Mouse (Mus musculus): ENCODE results near the gene Gm13305. TPM values are rescaled to one million over a fixed set of nuclear protein-coding genes. Genes with fewer than 3 reads are reported as not detected.
A peak's percentile ranks its signal among the peaks of the same experiment; 100 is the strongest.
"Not testable (repeated sequence)": the region's sequence is repeated elsewhere in the genome, so short reads cannot be mapped to it uniquely, and the experiment has no call there.

Gene Gm13305
- polyA plus RNA-seq (2015; fragmentation: Nextera tagmentation; extraction: Ambion mirVana) = 0.59 TPM in 1 of 2 replicates, not detected in the other

DNA sequence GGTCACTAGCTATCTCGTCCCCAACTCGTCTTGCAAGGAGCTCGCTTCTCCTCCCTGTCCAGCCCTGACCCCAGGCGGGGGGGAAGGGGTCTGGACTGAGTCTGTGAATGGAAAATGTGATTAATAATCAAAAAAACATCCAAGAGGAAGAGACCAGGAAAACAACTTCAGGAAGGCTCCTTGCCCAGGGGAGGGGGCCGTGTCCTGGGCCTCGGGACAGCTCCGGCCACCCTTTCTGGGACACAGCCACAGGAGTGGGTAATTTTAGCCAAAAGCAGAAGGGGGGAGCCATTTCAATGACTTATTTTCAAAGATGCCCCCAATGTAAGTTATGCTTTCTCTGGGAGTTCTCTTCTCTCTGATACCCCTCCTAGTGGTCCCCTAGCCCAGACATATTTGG is at the start of gene Gm13305:
Gm13305 (minus strand) TSS at position 101 of the 400 bp plus-strand sequence.
- H3K27ac ChIP-seq (ENCODE audit: low read length); H3K36me3 ChIP-seq (ENCODE audit: insufficient read depth, low read length); H3K9ac ChIP-seq (replicated peaks; ENCODE audit: low read length); H3K4me2 ChIP-seq (replicated peaks; ENCODE audit: low read depth, low read length); H3K4me1 ChIP-seq (ENCODE audit: insufficient read depth, low read length); H3K4me3 ChIP-seq (ENCODE audit: low read length); H3K9me3 ChIP-seq (ENCODE audit: low read length); ATAC-seq (ENCODE audit: low FRiP score, low TSS enrichment); H3K27me3 ChIP-seq (ENCODE audit: insufficient read depth, low read length): not testable (repeated sequence)
- WGBS = no CpG with 5 or more reads among the region's 7 CpGs

DNA sequence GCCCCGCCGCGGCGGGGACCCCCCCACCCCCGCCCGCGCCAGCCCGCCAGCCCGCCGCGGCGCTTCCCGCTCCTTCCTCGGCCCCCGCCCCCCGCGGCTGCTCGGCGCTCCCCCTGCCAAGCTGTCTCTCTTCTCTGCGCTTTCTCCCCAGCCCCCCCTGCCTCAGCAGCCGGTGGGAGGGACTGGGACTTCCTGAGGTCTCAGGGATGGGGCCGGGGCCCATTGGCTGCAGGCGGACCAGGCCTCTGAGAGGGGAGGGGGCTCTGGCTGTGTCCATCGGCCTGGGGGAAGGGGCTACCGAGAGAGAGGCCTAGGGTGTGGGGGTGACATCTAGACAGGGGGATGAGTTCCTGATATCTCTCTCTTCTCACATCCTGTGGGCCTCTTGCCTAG is 16.6 kb upstream of the Gm13305 start:
- H3K27me3 ChIP-seq (ENCODE audit: insufficient read depth, low read length); H3K36me3 ChIP-seq (ENCODE audit: insufficient read depth, low read length); H3K9me3 ChIP-seq (ENCODE audit: low read length); H3K4me1 ChIP-seq (ENCODE audit: insufficient read depth, low read length); H3K4me2 ChIP-seq (replicated peaks; ENCODE audit: low read depth, low read length); H3K27ac ChIP-seq (ENCODE audit: low read length); H3K4me3 ChIP-seq (ENCODE audit: low read length); H3K9ac ChIP-seq (replicated peaks; ENCODE audit: low read length): not testable (repeated sequence)
- peak; percentile 79 for ATAC-seq (ENCODE audit: low FRiP score, low TSS enrichment)
- WGBS = no CpG with 5 or more reads among the region's 25 CpGs

GRCm38 (mm10) chr4:42184324-42184979 is 16.0 kb upstream of the Gm13305 start:
- H3K4me2 ChIP-seq (replicated peaks; ENCODE audit: low read depth, low read length); H3K9ac ChIP-seq (replicated peaks; ENCODE audit: low read length); H3K27ac ChIP-seq (ENCODE audit: low read length); H3K4me3 ChIP-seq (ENCODE audit: low read length); H3K9me3 ChIP-seq (ENCODE audit: low read length); H3K36me3 ChIP-seq (ENCODE audit: insufficient read depth, low read length); H3K4me1 ChIP-seq (ENCODE audit: insufficient read depth, low read length); H3K27me3 ChIP-seq (ENCODE audit: insufficient read depth, low read length): not testable (repeated sequence)
- peak; percentile 54 for ATAC-seq (ENCODE audit: low FRiP score, low TSS enrichment)
- WGBS = no CpG with 5 or more reads among the region's 58 CpGs

GRCm38 (mm10) chr4:42183234-42184197 is 15.1 kb upstream of the Gm13305 start:
- H3K4me2 ChIP-seq (replicated peaks; ENCODE audit: low read depth, low read length); H3K36me3 ChIP-seq (ENCODE audit: insufficient read depth, low read length); H3K9me3 ChIP-seq (ENCODE audit: low read length); H3K4me3 ChIP-seq (ENCODE audit: low read length); ATAC-seq (ENCODE audit: low FRiP score, low TSS enrichment); H3K27me3 ChIP-seq (ENCODE audit: insufficient read depth, low read length); H3K4me1 ChIP-seq (ENCODE audit: insufficient read depth, low read length); H3K27ac ChIP-seq (ENCODE audit: low read length); H3K9ac ChIP-seq (replicated peaks; ENCODE audit: low read length): not testable (repeated sequence)
- WGBS = no CpG with 5 or more reads among the region's 31 CpGs

- H3K27ac ChIP-seq (ENCODE audit: low read length); H3K4me3 ChIP-seq (ENCODE audit: low read length); H3K27me3 ChIP-seq (ENCODE audit: insufficient read depth, low read length); H3K9me3 ChIP-seq (ENCODE audit: low read length); ATAC-seq (ENCODE audit: low FRiP score, low TSS enrichment); H3K4me2 ChIP-seq (replicated peaks; ENCODE audit: low read depth, low read length); H3K36me3 ChIP-seq (ENCODE audit: insufficient read depth, low read length); H3K4me1 ChIP-seq (ENCODE audit: insufficient read depth, low read length); H3K9ac ChIP-seq (replicated peaks; ENCODE audit: low read length): not testable (repeated sequence)
- WGBS = no CpG with 5 or more reads among the region's 4 CpGs
Measured at GRCm38 (mm10) chr4:42178243-42178642, 9.8 kb upstream of the Gm13305 start.

- H3K9ac ChIP-seq (replicated peaks; ENCODE audit: low read length); H3K36me3 ChIP-seq (ENCODE audit: insufficient read depth, low read length); H3K27me3 ChIP-seq (ENCODE audit: insufficient read depth, low read length); H3K4me1 ChIP-seq (ENCODE audit: insufficient read depth, low read length); H3K9me3 ChIP-seq (ENCODE audit: low read length); H3K4me2 ChIP-seq (replicated peaks; ENCODE audit: low read depth, low read length); H3K27ac ChIP-seq (ENCODE audit: low read length); ATAC-seq (ENCODE audit: low FRiP score, low TSS enrichment); H3K4me3 ChIP-seq (ENCODE audit: low read length): not testable (repeated sequence)
- no CpG with 5 or more reads among the region's 9 CpGs for WGBS
Measured at GRCm38 (mm10) chr4:42153136-42153535, 15.3 kb downstream of the Gm13305 start, which contains the start of gene Gm13306. Gene Gm13306 (plus strand): TSS chr4:42153436.

DNA sequence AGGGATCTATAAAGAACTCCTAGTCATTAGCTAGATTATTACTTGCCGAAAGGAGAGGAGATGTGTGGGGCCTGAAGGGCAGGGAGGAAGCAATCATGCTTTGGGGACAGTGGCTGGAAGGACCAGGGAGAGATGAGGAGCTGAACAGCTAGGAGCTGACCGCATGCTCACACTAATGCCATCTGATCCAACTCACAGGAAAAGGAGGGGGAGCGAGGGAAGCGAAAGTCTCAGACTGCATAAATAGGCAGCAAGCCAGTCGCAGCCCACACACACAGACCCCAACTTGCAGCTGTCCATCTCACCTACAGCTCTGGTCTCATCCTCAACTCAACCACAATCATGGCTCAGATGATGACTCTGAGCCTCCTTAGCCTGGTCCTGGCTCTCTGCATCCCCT is 53.9 kb downstream of the Gm13305 start, which contains the start of gene Gm13304:
Gm13304 (plus strand) TSS at position 301 of the 400 bp plus-strand sequence.
- no CpG with 5 or more reads among the region's 5 CpGs for WGBS
- H3K4me3 ChIP-seq (ENCODE audit: low read length); H3K27ac ChIP-seq (ENCODE audit: low read length); H3K36me3 ChIP-seq (ENCODE audit: insufficient read depth, low read length); ATAC-seq (ENCODE audit: low FRiP score, low TSS enrichment); H3K27me3 ChIP-seq (ENCODE audit: insufficient read depth, low read length); H3K4me1 ChIP-seq (ENCODE audit: insufficient read depth, low read length); H3K4me2 ChIP-seq (replicated peaks; ENCODE audit: low read depth, low read length); H3K9me3 ChIP-seq (ENCODE audit: low read length); H3K9ac ChIP-seq (replicated peaks; ENCODE audit: low read length): not testable (repeated sequence)

Other genes with a start within 250 kb of the Gm13305 start
- 2.0 and 2.2 TPM in 2 replicates for gene Gm20878, start 227.0 kb downstream of the Gm13305 start, polyA plus RNA-seq (2015; fragmentation: Nextera tagmentation; extraction: Ambion mirVana)
- 0.30 and 0.34 TPM in 2 replicates for gene Fam205a4, start 202.5 kb downstream of the Gm13305 start, polyA plus RNA-seq (2015; fragmentation: Nextera tagmentation; extraction: Ambion mirVana)
- 0.10 TPM in 1 of 2 replicates, not detected in the other for gene Gm21093, start 133.9 kb downstream of the Gm13305 start, polyA plus RNA-seq (2015; fragmentation: Nextera tagmentation; extraction: Ambion mirVana)
- not detected in 2 replicates for gene Gm3893, start 77.4 kb downstream of the Gm13305 start, polyA plus RNA-seq (2015; fragmentation: Nextera tagmentation; extraction: Ambion mirVana)
- 3.7 and 14.3 TPM in 2 replicates for gene Gm13304, start 53.8 kb downstream of the Gm13305 start, polyA plus RNA-seq (2015; fragmentation: Nextera tagmentation; extraction: Ambion mirVana)
- not detected in 2 replicates for gene Gm13306, start 15.2 kb downstream of the Gm13305 start, polyA plus RNA-seq (2015; fragmentation: Nextera tagmentation; extraction: Ambion mirVana)
- gene Gm10600, start 72.0 kb upstream of the Gm13305 start, polyA plus RNA-seq (2015; fragmentation: Nextera tagmentation; extraction: Ambion mirVana) = not detected in 2 replicates
- 0.64 and 0.65 TPM in 2 replicates for gene Ccl21b, start 87.2 kb upstream of the Gm13305 start, polyA plus RNA-seq (2015; fragmentation: Nextera tagmentation; extraction: Ambion mirVana)
- not detected in 2 replicates for gene Gm21953, start 125.7 kb upstream of the Gm13305 start, polyA plus RNA-seq (2015; fragmentation: Nextera tagmentation; extraction: Ambion mirVana)
- gene Fam205a3, start 149.7 kb upstream of the Gm13305 start, polyA plus RNA-seq (2015; fragmentation: Nextera tagmentation; extraction: Ambion mirVana) = not detected in 2 replicates